Mouse (Mus musculus) bone marrow, adult 2 months (tissue): ENCODE data around the gene Fam166a. TPM values are rescaled to one million over a fixed set of nuclear protein-coding genes. Genes with fewer than 3 reads are reported as not detected.

ENCODE experiments used
- H3K27ac ChIP-seq: fragments of 200-500 bp; 2 replicates; pipeline ENCODE4 v1.5.1; 2012; ENCODE audit warnings: low read depth, mild to moderate bottlenecking, control low read depth, inconsistent platforms, low read length; ENCODE audit not compliant: control insufficient read depth, poor library complexity, insufficient read depth
- H3K4me1 ChIP-seq: fragments of 200-500 bp; 2 replicates; pipeline ENCODE4 v1.6.1; 2011; ENCODE audit warnings: low read length; ENCODE audit not compliant: control insufficient read depth, insufficient read depth
- H3K4me3 ChIP-seq: fragments of 200-500 bp; replicated peaks from 2 replicates; pipeline ENCODE3; 2011; ENCODE audit warnings: mild to moderate bottlenecking, low read depth, low read length, control low read depth; ENCODE audit not compliant: control insufficient read depth
- CTCF ChIP-seq: fragments of 200-500 bp; IDR thresholded peaks from 2 replicates; pipeline ENCODE4 v1.5.1; 2011; ENCODE audit warnings: low read length, control low read depth; ENCODE audit not compliant: control insufficient read depth, insufficient read depth
- POLR2A ChIP-seq: fragments of 200-500 bp; IDR thresholded peaks from 2 replicates; pipeline ENCODE4 v1.6.1; 2011; ENCODE audit warnings: low read depth, mild to moderate bottlenecking, control low read depth, low read length, borderline replicate concordance; ENCODE audit not compliant: control insufficient read depth
- WGBS: fragments of 180-500 bp; shearing (Covaris S2); methylation state at CpG from one replicate; pipeline ENCODE4 v1.1.7; 2018; 5-methylcytosine and 5-hydroxymethylcytosine counted together
- polyA plus RNA-seq: library from polyadenylated mRNA; stranded (reverse); fragments of >200 nt; gene quantifications from 2 replicates; pipeline ENCODE4 v1.2.4, GENCODE M21; 2011; ENCODE audit warnings: low replicate concordance; ENCODE audit not compliant: missing spikeins, insufficient read depth, insufficient read length

Gene Fam166a
- polyA plus RNA-seq: not detected in 2 replicates

- TF ChIP-seq CTCF (no peak), POLR2A (no peak)
- H3K4me3 ChIP-seq: no peak within 1 kb of the TSS
- H3K4me1 ChIP-seq: no peaks in the 10 kb centered on the region; the same call in 1 of the 2 replicates
- no peak within 1 kb of the TSS for H3K27ac ChIP-seq
Observed at GRCm38 (mm10) chr2:25218445-25218844, at the start of gene Fam166a. Gene Fam166a, plus strand, starts transcription at chr2:25218745.

GRCm38 (mm10) chr2:25169778-25170177 lies 48.8 kb upstream of the Fam166a start:
- TF ChIP-seq CTCF (no peak), POLR2A (no peak)
- WGBS: 61% methylated on average over 5 of the region's 5 CpGs
- Histone ChIP-seq H3K4me3 (no peak overlapping the region), H3K4me1 (peaks cover 2% of the 10 kb centered on the region; the same call in 1 of the 2 replicates), H3K27ac (no peak overlapping the region)

GRCm38 (mm10) chr2:25170326-25171100 lies 48.0 kb upstream of the Fam166a start:
- Histone ChIP-seq H3K27ac (no peak overlapping the region), H3K4me3 (no peak overlapping the region), H3K4me1 (peaks cover 3% of the 10 kb centered on the region; the same call in 1 of the 2 replicates)
- TF ChIP-seq POLR2A (no peak), CTCF (no peak)
- 46% methylated on average over 10 of the region's 10 CpGs for WGBS

DNA sequence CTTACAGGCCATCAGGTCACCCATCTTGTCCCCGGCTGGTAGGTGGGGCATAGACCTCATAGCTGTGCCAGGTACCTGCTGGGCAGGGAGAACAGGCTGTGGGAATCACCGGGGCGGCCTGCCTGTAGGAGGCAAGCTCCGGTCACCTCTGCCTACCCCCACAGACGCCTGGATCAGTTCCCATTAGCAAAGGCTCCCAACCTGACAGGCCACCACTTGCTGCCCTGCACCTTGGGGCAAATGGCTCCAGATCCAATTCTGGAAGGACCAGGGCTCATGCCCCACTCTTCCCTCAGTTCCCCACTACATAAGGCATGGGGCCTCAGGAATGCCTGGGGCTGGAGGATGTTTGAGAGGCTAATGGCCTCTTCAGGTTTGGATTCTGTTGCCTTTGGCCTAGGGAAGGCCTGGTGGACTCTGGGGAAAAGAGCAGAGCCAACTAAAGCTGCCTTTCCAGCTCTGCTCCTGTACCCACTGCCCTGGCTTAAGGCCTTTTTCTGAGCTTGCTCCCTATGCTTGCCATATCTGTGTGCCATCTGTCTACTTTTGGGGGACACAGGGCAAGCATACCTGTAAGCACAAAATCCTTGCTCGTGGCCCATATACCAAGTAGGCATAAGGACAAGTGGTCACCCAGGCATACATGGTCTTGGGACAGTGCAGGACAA lies 47.3 kb upstream of the Fam166a start:
- no peak for TF ChIP-seq CTCF
- TF ChIP-seq POLR2A: no peak
- Histone ChIP-seq H3K4me3 (no peak overlapping the region), H3K4me1 (peaks cover 3% of the 10 kb centered on the region; the same call in 1 of the 2 replicates), H3K27ac (no peak overlapping the region)
- WGBS: 89% methylated on average over 6 of the region's 6 CpGs

GRCm38 (mm10) chr2:25171769-25172153 lies 46.8 kb upstream of the Fam166a start:
- no peak overlapping the region for H3K4me3 ChIP-seq
- TF ChIP-seq CTCF (no peak), POLR2A (no peak)
- peaks cover 3% of the 10 kb centered on the region; the same call in 1 of the 2 replicates for H3K4me1 ChIP-seq
- H3K27ac ChIP-seq: no peak overlapping the region
- 68% methylated on average over 1 of the region's 1 CpGs for WGBS

DNA sequence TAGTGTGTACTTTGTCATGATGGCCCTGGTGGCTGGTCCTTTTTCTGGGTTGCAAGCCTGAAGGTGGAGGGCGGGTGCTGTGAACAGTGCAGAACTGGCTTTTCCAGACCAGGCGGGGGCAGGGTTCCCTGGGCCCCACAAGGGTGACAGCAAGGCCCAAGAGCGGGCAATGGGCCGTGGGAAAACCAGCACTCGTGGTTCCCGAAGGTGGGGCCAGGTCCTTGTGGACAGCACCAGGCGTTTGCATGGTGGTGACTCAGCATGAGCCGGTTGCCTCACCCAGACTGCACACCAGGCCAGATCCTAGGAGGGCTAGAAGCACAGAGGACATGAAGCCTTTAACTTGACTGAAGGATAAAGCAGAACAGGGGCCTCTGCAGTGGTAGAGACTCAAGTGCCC lies 45.9 kb upstream of the Fam166a start:
- no peak overlapping the region for H3K4me3 ChIP-seq
- TF ChIP-seq CTCF (no peak), POLR2A (no peak)
- peaks cover 3% of the 10 kb centered on the region; the same call in 1 of the 2 replicates for H3K4me1 ChIP-seq
- H3K27ac ChIP-seq: no peak overlapping the region
- 28% methylated on average over 8 of the region's 8 CpGs for WGBS

- no peak overlapping the region for H3K27ac ChIP-seq
- 96% methylated on average over 4 of the region's 4 CpGs for WGBS
- no peak overlapping the region for H3K4me3 ChIP-seq
- TF ChIP-seq POLR2A: no peak
- TF ChIP-seq CTCF: no peak
- H3K4me1 ChIP-seq: peaks cover 3% of the 10 kb centered on the region; the same call in 1 of the 2 replicates
Observed at GRCm38 (mm10) chr2:25173821-25174220, 44.7 kb upstream of the Fam166a start.
